Mouse (Mus musculus) stomach, postnatal 0 days (tissue): ENCODE results near the gene Usp18.

Experiments
- CTCF ChIP-seq: IDR thresholded peaks from 2 replicates; pipeline ENCODE4 v1.5.1; 2016; ENCODE audit warnings: antibody characterized with exemption, low read depth, mild to moderate bottlenecking, moderate library complexity
- EP300 ChIP-seq: optimal IDR thresholded peaks from 2 replicates; pipeline ENCODE3; 2016; ENCODE audit warnings: antibody characterized with exemption

GRCm38 (mm10) chr6:121262496-121262895, 16.8 kb downstream of the Usp18 start:
- TF ChIP-seq CTCF (no peak), EP300 (no peak)
